Mouse (Mus musculus): ENCODE data around the gene Ripk3. TPM values are rescaled to one million over a fixed set of nuclear protein-coding genes. Genes with fewer than 3 reads are reported as not detected.
A peak's percentile ranks its signal among the peaks of the same experiment; 100 is the strongest.

Gene Ripk3
- total RNA-seq, 1 experiment: 9.0 TPM

- in situ Hi-C loops (cut with MboI; ENCODE audit: low sequenced_read_pairs in 2 of 2, unreplicated experiment in 2 of 2): no loop called here
- Histone ChIP-seq H3K4me3 (ENCODE audit: insufficient read depth in 1 of 2, low read depth in 1 of 2, low read length in 2 of 2, poor library complexity in 1 of 2, severe bottlenecking in 1 of 2) (peak overlapping the region; percentile 26 to 38; a peak in 3 of 4 replicates), H3K4me1 (ENCODE audit: control insufficient read depth in 2 of 2, insufficient read depth in 2 of 2, low read length in 2 of 2, poor library complexity in 1 of 2) (peaks cover 0 to 12% of the 10 kb centered on the region in 2 experiments; a peak in 1 of 4 replicates), H3K9ac (ENCODE audit: insufficient read depth, low read depth, low read length, poor library complexity, severe bottlenecking) (no peak overlapping the region), H3K36me3 (ENCODE audit: control insufficient read depth, insufficient read depth, low read length, poor library complexity, severe bottlenecking) (no peaks in the 10 kb centered on the region; the same call in 1 of the 2 replicates), H3K9me3 (ENCODE audit: control insufficient read depth, insufficient read depth, low read depth, low read length) (no peaks in the 10 kb centered on the region), H3K27ac (ENCODE audit: insufficient read depth, low read depth, low read length, poor library complexity, severe bottlenecking) (no peak overlapping the region)
- TF ChIP-seq ZNF384 (IDR thresholded peaks at IDR 0.05; ENCODE audit: low read depth, low read length): no peak
- no peak for TF ChIP-seq CHD2 (IDR thresholded peaks at IDR 0.05; ENCODE audit: low read depth, low read length)
- no peak for TF ChIP-seq HCFC1 (IDR thresholded peaks at IDR 0.05; ENCODE audit: borderline replicate concordance, insufficient read depth, low read length)
- no peak for TF ChIP-seq ZC3H11A (IDR thresholded peaks at IDR 0.05; ENCODE audit: borderline replicate concordance, low read depth, low read length)
- no peak for TF ChIP-seq MAFK (IDR thresholded peaks at IDR 0.05; ENCODE audit: insufficient read depth, low read depth, low read length)
- DNase-seq (ENCODE audit: low read depth, low spot score): no peak
These were observed 5.3 kb downstream of the Ripk3 start for GRCm38 (mm10) chr14:55783171-55783957.

GRCm38 (mm10) chr14:55782361-55782960 lies 6.2 kb downstream of the Ripk3 start:
- no peak for TF ChIP-seq ZC3H11A (IDR thresholded peaks at IDR 0.05; ENCODE audit: borderline replicate concordance, low read depth, low read length)
- TF ChIP-seq MAFK (IDR thresholded peaks at IDR 0.05; ENCODE audit: insufficient read depth, low read depth, low read length): no peak
- no peak for DNase-seq (ENCODE audit: low read depth, low spot score)
- Histone ChIP-seq H3K4me1 (ENCODE audit: control insufficient read depth in 2 of 2, insufficient read depth in 2 of 2, low read length in 2 of 2, poor library complexity in 1 of 2) (peaks cover 0 to 7% of the 10 kb centered on the region in 2 experiments; a peak in 1 of 4 replicates), H3K9ac (ENCODE audit: insufficient read depth, low read depth, low read length, poor library complexity, severe bottlenecking) (no peak overlapping the region), H3K36me3 (ENCODE audit: control insufficient read depth, insufficient read depth, low read length, poor library complexity, severe bottlenecking) (no peaks in the 10 kb centered on the region; the same call in 1 of the 2 replicates), H3K9me3 (ENCODE audit: control insufficient read depth, insufficient read depth, low read depth, low read length) (no peaks in the 10 kb centered on the region), H3K27ac (ENCODE audit: insufficient read depth, low read depth, low read length, poor library complexity, severe bottlenecking) (no peak overlapping the region), H3K4me3 (ENCODE audit: insufficient read depth in 1 of 2, low read depth in 1 of 2, low read length in 2 of 2, poor library complexity in 1 of 2, severe bottlenecking in 1 of 2) (no peak overlapping the region)
- in situ Hi-C loops (cut with MboI; ENCODE audit: low sequenced_read_pairs in 2 of 2, unreplicated experiment in 2 of 2): no loop called here

GRCm38 (mm10) chr14:55781310-55781709 lies 7.4 kb downstream of the Ripk3 start:
- peak; percentile 68 for DNase-seq (ENCODE audit: low read depth, low spot score)
- peaks cover 0 to 7% of the 10 kb centered on the region in 2 experiments; a peak in 1 of 4 replicates for H3K4me1 ChIP-seq (ENCODE audit: control insufficient read depth in 2 of 2, insufficient read depth in 2 of 2, low read length in 2 of 2, poor library complexity in 1 of 2)
- no peak overlapping the region for H3K4me3 ChIP-seq (ENCODE audit: insufficient read depth in 1 of 2, low read depth in 1 of 2, low read length in 2 of 2, poor library complexity in 1 of 2, severe bottlenecking in 1 of 2)
- in situ Hi-C loops (cut with MboI; ENCODE audit: low sequenced_read_pairs in 2 of 2, unreplicated experiment in 2 of 2): no loop called here
- no peaks in the 10 kb centered on the region; the same call in 1 of the 2 replicates for H3K36me3 ChIP-seq (ENCODE audit: control insufficient read depth, insufficient read depth, low read length, poor library complexity, severe bottlenecking)
- TF ChIP-seq CHD2 (IDR thresholded peaks at IDR 0.05; ENCODE audit: low read depth, low read length) (no peak; the same call in 1 of the 2 replicates), ZC3H11A (IDR thresholded peaks at IDR 0.05; ENCODE audit: borderline replicate concordance, low read depth, low read length) (peak; percentile 73; the same call in 1 of the 2 replicates), HCFC1 (IDR thresholded peaks at IDR 0.05; ENCODE audit: borderline replicate concordance, insufficient read depth, low read length) (peak; percentile 52; the same call in 1 of the 2 replicates), MAFK (IDR thresholded peaks at IDR 0.05; ENCODE audit: insufficient read depth, low read depth, low read length) (peak; percentile 44; the same call in 1 of the 2 replicates)
- H3K9me3 ChIP-seq (ENCODE audit: control insufficient read depth, insufficient read depth, low read depth, low read length): no peaks in the 10 kb centered on the region
- H3K9ac ChIP-seq (ENCODE audit: insufficient read depth, low read depth, low read length, poor library complexity, severe bottlenecking): peak overlapping the region; percentile 20; the same call in 1 of the 2 replicates
- no peak overlapping the region for H3K27ac ChIP-seq (ENCODE audit: insufficient read depth, low read depth, low read length, poor library complexity, severe bottlenecking)

- in situ Hi-C loops (cut with MboI; ENCODE audit: low sequenced_read_pairs in 2 of 2, unreplicated experiment in 2 of 2): no loop called here
- no peak overlapping the region for H3K4me3 ChIP-seq (ENCODE audit: insufficient read depth in 1 of 2, low read depth in 1 of 2, low read length in 2 of 2, poor library complexity in 1 of 2, severe bottlenecking in 1 of 2)
- no peaks in the 10 kb centered on the region for H3K36me3 ChIP-seq (ENCODE audit: control insufficient read depth, insufficient read depth, low read length, poor library complexity, severe bottlenecking)
- H3K9ac ChIP-seq (ENCODE audit: insufficient read depth, low read depth, low read length, poor library complexity, severe bottlenecking): no peak overlapping the region
- TF ChIP-seq HCFC1 (IDR thresholded peaks at IDR 0.05; ENCODE audit: borderline replicate concordance, insufficient read depth, low read length) (no peak), ZNF384 (IDR thresholded peaks at IDR 0.05; ENCODE audit: low read depth, low read length) (no peak), MAFK (IDR thresholded peaks at IDR 0.05; ENCODE audit: insufficient read depth, low read depth, low read length) (no peak)
- no peaks in the 10 kb centered on the region for H3K9me3 ChIP-seq (ENCODE audit: control insufficient read depth, insufficient read depth, low read depth, low read length)
- H3K27ac ChIP-seq (ENCODE audit: insufficient read depth, low read depth, low read length, poor library complexity, severe bottlenecking): no peak overlapping the region
- no peak for DNase-seq (ENCODE audit: low read depth, low spot score)
- H3K4me1 ChIP-seq (ENCODE audit: control insufficient read depth in 2 of 2, insufficient read depth in 2 of 2, low read length in 2 of 2, poor library complexity in 1 of 2): peaks cover 0 to 7% of the 10 kb centered on the region in 2 experiments; a peak in 1 of 4 replicates
These were observed 7.9 kb downstream of the Ripk3 start for GRCm38 (mm10) chr14:55780736-55781135.

Measured in ES-E14 (cell line).